Mouse (Mus musculus) stomach, adult 2 months (tissue): ENCODE data around the gene Bhmt2. TPM values are rescaled to one million over a fixed set of nuclear protein-coding genes. Genes with fewer than 3 reads are reported as not detected.

Experiments used
- polyA plus RNA-seq: library from polyadenylated mRNA; depleted of rRNA; stranded (reverse); fragments of >200 nt; gene quantifications from 2 replicates; pipeline ENCODE4 v1.2.3, GENCODE M21; 2012; rRNA removed

Gene Bhmt2
- polyA plus RNA-seq: not detected in 2 replicates

DNA sequence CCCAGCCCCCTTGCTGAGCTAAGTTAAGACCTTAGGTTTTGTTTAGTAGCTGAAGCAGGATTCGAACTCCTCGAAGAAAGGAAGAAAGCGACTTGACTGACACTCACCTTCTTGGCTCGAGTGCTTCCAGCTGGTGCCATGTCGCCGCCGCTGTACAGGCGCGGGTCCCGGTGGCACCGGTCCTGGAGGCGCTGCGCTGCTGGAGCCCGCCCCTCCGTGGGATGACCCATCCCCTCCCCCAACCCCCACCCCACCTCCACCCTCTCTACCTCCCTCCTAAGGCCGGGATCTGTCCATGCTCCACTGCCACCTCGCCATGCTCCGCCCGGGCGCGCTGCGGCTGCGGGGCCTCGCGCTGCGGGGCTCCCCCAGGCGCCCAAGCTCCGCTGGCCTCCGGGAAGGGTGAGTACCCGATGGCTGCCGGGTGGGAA is at the start of gene Bhmt2, which contains the start of gene Dmgdh:
Gene Bhmt2 (minus strand): TSS at position 172 of the 431 bp plus-strand sequence.
Gene Dmgdh (plus strand): TSS at position 303 of the 431 bp plus-strand sequence.

DNA sequence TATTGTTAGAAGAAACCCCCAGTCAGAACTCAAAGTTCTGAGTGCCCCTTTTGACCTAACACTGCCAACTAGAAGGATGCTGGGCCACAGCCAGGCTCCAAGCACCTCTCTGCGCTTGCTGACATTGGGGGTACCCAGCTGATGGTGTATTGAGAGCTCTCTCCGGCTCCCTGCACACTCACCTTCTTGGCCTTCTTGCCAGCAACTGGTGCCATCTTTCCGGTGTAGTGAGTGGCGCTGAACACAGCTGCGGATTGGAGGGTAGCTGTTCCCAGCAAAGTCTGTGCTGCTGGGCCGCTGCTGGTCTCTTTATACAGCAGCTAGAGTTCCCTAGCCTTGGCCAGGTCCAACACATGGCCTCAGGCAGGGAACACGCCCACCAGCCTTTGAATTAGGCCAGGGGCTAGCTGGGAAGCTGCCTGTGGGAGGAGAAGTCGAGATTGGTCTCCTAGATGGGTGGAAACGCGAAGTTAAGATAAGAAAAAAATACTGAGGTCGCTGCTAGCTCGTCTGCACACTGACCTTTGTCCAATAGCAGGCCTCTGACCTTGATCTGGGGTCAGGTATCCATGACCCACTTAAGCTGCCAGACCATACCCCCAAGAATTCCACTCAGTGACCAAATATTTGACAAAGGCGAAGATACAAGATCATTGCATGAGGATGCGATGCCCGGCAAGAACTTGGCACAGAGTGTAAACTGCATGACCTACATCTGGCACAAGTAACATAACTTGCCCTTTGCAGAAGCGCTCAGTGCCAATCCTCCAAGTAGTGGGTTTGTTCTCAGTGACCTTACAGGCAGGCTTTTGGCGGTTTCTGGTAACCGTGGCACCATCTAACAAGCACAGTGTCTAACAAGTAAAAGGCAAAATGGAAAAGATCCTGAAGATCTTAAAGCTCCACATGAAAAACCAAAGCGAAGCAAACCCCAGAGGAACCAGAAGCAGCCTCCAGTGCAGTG is 36.5 kb downstream of the Bhmt2 start, which contains the start of gene Bhmt:
Gene Bhmt (minus strand): TSS at position 680 of the 964 bp plus-strand sequence.

Other genes with a start within 250 kb of the Bhmt2 start
- gene Jmy, start 174.5 kb downstream of the Bhmt2 start, polyA plus RNA-seq: 1.9 and 3.0 TPM in 2 replicates
- gene Bhmt, start 36.3 kb downstream of the Bhmt2 start, polyA plus RNA-seq: not detected in 2 replicates
- not detected in 2 replicates for gene Dmgdh, start 131 bp upstream of the Bhmt2 start, polyA plus RNA-seq
- 7.6 and 7.8 TPM in 2 replicates for gene Arsb, start 97.3 kb upstream of the Bhmt2 start, polyA plus RNA-seq